Mouse (Mus musculus) neutrophil, adult 65 days (primary cell): ENCODE measurements around the gene Gm11554. TPM values are rescaled to one million over a fixed set of nuclear protein-coding genes. Genes with fewer than 3 reads are reported as not detected.

Experiments used
- total RNA-seq: library from RNA; stranded (reverse); gene quantifications from 2 replicates; pipeline ENCODE4 v1.2.4, GENCODE M21; 2023

The Gm11554 gene
- not detected in 2 replicates for total RNA-seq

DNA sequence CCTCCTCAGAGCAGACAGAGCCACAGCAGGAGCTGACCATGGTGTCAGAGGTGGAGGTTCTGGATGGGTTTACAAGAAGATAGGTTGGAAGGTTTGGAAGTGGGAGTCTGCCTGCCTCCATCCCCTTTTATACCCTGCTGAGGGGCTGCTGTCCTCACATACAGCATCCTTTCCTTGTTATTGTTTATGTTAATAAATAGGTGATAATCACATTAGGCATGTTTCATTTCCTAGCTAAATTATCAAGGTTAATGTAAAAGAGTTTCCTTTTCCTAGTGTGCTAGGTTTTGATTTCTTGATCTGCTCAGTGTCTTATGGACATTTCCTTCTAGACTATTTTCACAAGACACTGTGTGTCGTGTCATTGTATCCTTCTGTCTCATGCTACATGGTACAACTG, at the start of gene Gm11554:
Gm11554 (minus strand) TSS at position 101 of the 400 bp plus-strand sequence.

GRCm38 (mm10) chr11:99851508-99851907, 47.3 kb upstream of the Gm11554 start, which contains the start of gene Krtap4-16:
TSS of gene Krtap4-16 (minus strand) at chr11:99851608.

DNA sequence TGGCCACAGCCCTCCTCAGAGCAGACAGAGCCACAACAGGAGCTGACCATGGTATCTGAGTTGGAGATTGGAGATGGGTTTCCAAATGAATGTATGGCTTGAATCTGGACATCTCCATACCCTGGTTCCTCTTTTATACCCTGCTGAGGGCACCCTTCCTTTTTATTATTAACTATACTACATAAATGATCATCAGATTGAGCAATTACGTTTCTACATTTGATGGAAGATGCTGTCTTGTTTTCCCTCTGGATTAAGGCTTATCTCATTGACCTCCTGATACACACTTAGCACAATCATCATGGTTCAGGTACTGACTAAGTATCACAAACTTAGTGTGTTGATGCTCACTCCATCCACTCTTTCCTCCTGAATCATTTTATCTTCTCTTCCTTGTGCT, 33.7 kb upstream of the Gm11554 start, which contains the start of gene 2300003K06Rik:
2300003K06Rik (minus strand) TSS at position 101 of the 400 bp plus-strand sequence.

GRCm38 (mm10) chr11:99815566-99815965, 11.3 kb upstream of the Gm11554 start, which contains the start of gene Gm11564:
TSS of gene Gm11564 (minus strand) at chr11:99815666.

DNA sequence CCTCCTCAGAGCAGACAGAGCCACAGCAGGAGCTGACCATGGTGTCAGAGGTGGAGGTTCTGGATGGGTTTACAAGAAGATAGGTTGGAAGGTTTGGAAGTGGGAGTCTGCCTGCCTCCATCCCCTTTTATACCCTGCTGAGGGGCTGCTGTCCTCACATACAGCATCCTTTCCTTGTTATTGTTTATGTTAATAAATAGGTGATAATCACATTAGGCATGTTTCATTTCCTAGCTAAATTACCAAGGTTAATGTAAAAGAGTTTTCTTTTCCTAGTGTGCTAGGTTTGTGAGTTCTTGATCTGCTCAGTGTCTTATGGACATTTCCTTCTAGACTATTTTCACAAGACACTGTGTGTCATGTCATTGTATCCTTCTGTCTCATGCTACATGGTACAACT, 5.5 kb upstream of the Gm11554 start, which contains the start of gene Krtap4-13:
Krtap4-13 (minus strand) TSS at position 101 of the 400 bp plus-strand sequence.

GRCm38 (mm10) chr11:99798832-99799231, 5.4 kb downstream of the Gm11554 start, which contains the start of gene Gm11569:
TSS of gene Gm11569 (minus strand) at chr11:99798932.

GRCm38 (mm10) chr11:99793367-99793766, 10.9 kb downstream of the Gm11554 start, which contains the start of gene Gm11596:
TSS of gene Gm11596 (minus strand) at chr11:99793467.

GRCm38 (mm10) chr11:99784900-99785299, 19.3 kb downstream of the Gm11554 start, which contains the start of gene Krtap4-9:
TSS of gene Krtap4-9 (plus strand) at chr11:99785200.

GRCm38 (mm10) chr11:99780604-99781003, 23.6 kb downstream of the Gm11554 start, which contains the start of gene Krtap4-8:
TSS of gene Krtap4-8 (minus strand) at chr11:99780704.

GRCm38 (mm10) chr11:99772813-99773212, 31.4 kb downstream of the Gm11554 start, which contains the start of gene Gm11595:
TSS of gene Gm11595 (minus strand) at chr11:99772913.

Other genes with a start within 250 kb of the Gm11554 start
- gene Krtap3-2, start 247.6 kb downstream of the Gm11554 start, total RNA-seq: not detected in 2 replicates
- gene Gm11939, start 245.0 kb downstream of the Gm11554 start, total RNA-seq: not detected in 2 replicates
- gene Krtap3-1, start 237.8 kb downstream of the Gm11554 start, total RNA-seq: not detected in 2 replicates
- gene Krtap1-5, start 223.4 kb downstream of the Gm11554 start, total RNA-seq: not detected in 2 replicates
- not detected in 2 replicates for gene Krtap1-4, start 220.8 kb downstream of the Gm11554 start, total RNA-seq
- gene Krtap1-3, start 213.1 kb downstream of the Gm11554 start, total RNA-seq: not detected in 2 replicates
- not detected in 2 replicates for gene Krtap9-3, start 206.3 kb downstream of the Gm11554 start, total RNA-seq
- gene Gm11938, start 201.1 kb downstream of the Gm11554 start, total RNA-seq: not detected in 2 replicates
- not detected in 2 replicates for gene Gm11937, start 194.3 kb downstream of the Gm11554 start, total RNA-seq
- not detected in 2 replicates for gene Krtap2-4, start 189.6 kb downstream of the Gm11554 start, total RNA-seq
- not detected in 2 replicates for gene Gm11562, start 184.0 kb downstream of the Gm11554 start, total RNA-seq
- gene Krtap4-1, start 176.2 kb downstream of the Gm11554 start, total RNA-seq: not detected in 2 replicates
- not detected in 2 replicates for gene Krtap4-2, start 169.4 kb downstream of the Gm11554 start, total RNA-seq
- not detected in 2 replicates for gene Krtap4-7, start 160.4 kb downstream of the Gm11554 start, total RNA-seq
- gene Gm11555, start 154.2 kb downstream of the Gm11554 start, total RNA-seq: not detected in 2 replicates
- not detected in 2 replicates for gene Gm11563, start 145.5 kb downstream of the Gm11554 start, total RNA-seq
- not detected in 2 replicates for gene Krtap4-6, start 138.5 kb downstream of the Gm11554 start, total RNA-seq
- gene Gm14190, start 113.7 kb downstream of the Gm11554 start, total RNA-seq: not detected in 2 replicates
- not detected in 2 replicates for gene Gm14180, start 70.2 kb downstream of the Gm11554 start, total RNA-seq
- gene Gm11595, start 31.5 kb downstream of the Gm11554 start, total RNA-seq: not detected in 2 replicates
- not detected in 2 replicates for gene Krtap4-8, start 23.7 kb downstream of the Gm11554 start, total RNA-seq
- not detected in 2 replicates for gene Krtap4-9, start 19.2 kb downstream of the Gm11554 start, total RNA-seq
- not detected in 2 replicates for gene Gm11596, start 11.0 kb downstream of the Gm11554 start, total RNA-seq
- not detected in 2 replicates for gene Gm11569, start 5.5 kb downstream of the Gm11554 start, total RNA-seq
- gene Krtap4-13, start 5.4 kb upstream of the Gm11554 start, total RNA-seq: not detected in 2 replicates
- not detected in 2 replicates for gene Gm11564, start 11.2 kb upstream of the Gm11554 start, total RNA-seq
- not detected in 2 replicates for gene 2300003K06Rik, start 33.6 kb upstream of the Gm11554 start, total RNA-seq
- not detected in 2 replicates for gene Krtap4-16, start 47.2 kb upstream of the Gm11554 start, total RNA-seq
- gene Gm11568, start 53.5 kb upstream of the Gm11554 start, total RNA-seq: not detected in 2 replicates
- gene Gm11559, start 60.0 kb upstream of the Gm11554 start, total RNA-seq: not detected in 2 replicates
- not detected in 2 replicates for gene Krtap9-1, start 68.9 kb upstream of the Gm11554 start, total RNA-seq
- gene Gm11567, start 74.7 kb upstream of the Gm11554 start, total RNA-seq: not detected in 2 replicates
- not detected in 2 replicates for gene Krtap31-1, start 103.5 kb upstream of the Gm11554 start, total RNA-seq
- gene Gm11565, start 110.3 kb upstream of the Gm11554 start, total RNA-seq: not detected in 2 replicates
- not detected in 2 replicates for gene Krtap31-2, start 131.8 kb upstream of the Gm11554 start, total RNA-seq
- gene Krtap9-5, start 144.0 kb upstream of the Gm11554 start, total RNA-seq: not detected in 2 replicates
- gene Krtap29-1, start 174.6 kb upstream of the Gm11554 start, total RNA-seq: not detected in 2 replicates
- not detected in 2 replicates for gene Krtap16-1, start 182.2 kb upstream of the Gm11554 start, total RNA-seq
- gene Krtap17-1, start 189.5 kb upstream of the Gm11554 start, total RNA-seq: not detected in 2 replicates
- gene Krt33a, start 211.8 kb upstream of the Gm11554 start, total RNA-seq: not detected in 2 replicates
- gene Krt33b, start 225.4 kb upstream of the Gm11554 start, total RNA-seq: not detected in 2 replicates
- gene Krt34, start 237.1 kb upstream of the Gm11554 start, total RNA-seq: not detected in 2 replicates
- gene Krt31, start 246.1 kb upstream of the Gm11554 start, total RNA-seq: not detected in 2 replicates